Mouse (Mus musculus): ENCODE measurements around the gene Alg13.

- TF ChIP-seq CTCF (IDR thresholded peaks at IDR 0.05; ENCODE audit: borderline replicate concordance, insufficient read depth, low read depth, low read length) (no peak), POLR2A (IDR thresholded peaks at IDR 0.05; ENCODE audit: borderline replicate concordance, insufficient read depth, low read length) (peak; percentile 34; the same call in 1 of the 2 replicates)
These were observed at the start of gene Alg13 for GRCm38 (mm10) chrX:144317548-144318163.
